Mouse (Mus musculus) stomach, postnatal 0 days (tissue): ENCODE measurements around the gene Ssbp3.

ENCODE experiments used
- CTCF ChIP-seq: IDR thresholded peaks from 2 replicates; pipeline ENCODE4 v1.5.1; 2016; ENCODE audit warnings: antibody characterized with exemption, low read depth, mild to moderate bottlenecking, moderate library complexity
- EP300 ChIP-seq: optimal IDR thresholded peaks from 2 replicates; pipeline ENCODE3; 2016; ENCODE audit warnings: antibody characterized with exemption

- TF ChIP-seq CTCF (no peak), EP300 (no peak)
Measured at GRCm38 (mm10) chr4:106869539-106869951, 41.0 kb upstream of the Ssbp3 start.
